Mouse (Mus musculus) stomach, postnatal 0 days (tissue): ENCODE results near the gene Ctsa.

ENCODE experiments used
- CTCF ChIP-seq: IDR thresholded peaks from 2 replicates; pipeline ENCODE4 v1.5.1; 2016; ENCODE audit warnings: antibody characterized with exemption, low read depth, mild to moderate bottlenecking, moderate library complexity
- EP300 ChIP-seq: optimal IDR thresholded peaks from 2 replicates; pipeline ENCODE3; 2016; ENCODE audit warnings: antibody characterized with exemption

DNA sequence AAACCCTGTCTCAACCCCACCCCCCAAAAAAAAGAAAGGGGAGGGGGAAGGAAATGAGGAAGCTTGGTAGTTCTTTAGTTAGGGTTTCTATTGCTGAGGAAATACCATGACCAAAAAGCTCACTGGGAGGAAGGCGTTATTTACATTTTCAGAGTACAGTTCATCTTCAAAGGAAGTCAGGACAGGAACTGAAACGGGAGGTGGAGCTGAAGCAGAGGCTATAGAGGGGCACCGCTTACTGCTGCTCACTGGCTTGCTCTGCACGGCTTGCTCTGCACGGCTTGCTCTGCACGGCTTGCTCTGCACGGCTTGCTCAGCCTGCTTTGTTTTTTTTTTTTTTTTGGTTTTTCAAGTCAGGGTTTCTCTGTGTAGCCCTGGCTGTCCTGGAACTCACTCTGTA is 35.8 kb downstream of the Ctsa start:
- TF ChIP-seq CTCF (no peak), EP300 (no peak)
